Mouse (Mus musculus) cerebellum, adult 18-20 months (tissue): ENCODE results near the gene Dbx2.

Experiments
- DNase-seq, 2 experiments: peaks; one replicate each; pipeline ENCODE4 v3.0.0; 2021

Dbx2 gene

GRCm38 (mm10) chr15:95655860-95656259, at the start of gene Dbx2:
Dbx2 (minus strand) TSS chr15:95655960.
- DNase-seq, result no peak

GRCm38 (mm10) chr15:95702206-95702605, 46.4 kb upstream of the Dbx2 start:
- DNase-seq, result no peak

GRCm38 (mm10) chr15:95701573-95701972, 45.8 kb upstream of the Dbx2 start:
- no peak for DNase-seq

GRCm38 (mm10) chr15:95699371-95699770, 43.6 kb upstream of the Dbx2 start:
- DNase-seq, result no peak

GRCm38 (mm10) chr15:95693759-95694158, 38.0 kb upstream of the Dbx2 start:
- peak; percentile 12 to 20 for DNase-seq

- DNase-seq, result no peak
Measured at GRCm38 (mm10) chr15:95691594-95691993, 35.8 kb upstream of the Dbx2 start.

GRCm38 (mm10) chr15:95691129-95691528, 35.4 kb upstream of the Dbx2 start:
- DNase-seq, result no peak

GRCm38 (mm10) chr15:95682620-95683019, 26.9 kb upstream of the Dbx2 start:
- DNase-seq, result no peak

GRCm38 (mm10) chr15:95675645-95676044, 19.9 kb upstream of the Dbx2 start:
- DNase-seq, result no peak

GRCm38 (mm10) chr15:95675176-95675575, 19.4 kb upstream of the Dbx2 start:
- no peak for DNase-seq

GRCm38 (mm10) chr15:95667209-95667608, 11.4 kb upstream of the Dbx2 start:
- DNase-seq, result peak; percentile 7 to 29

- DNase-seq, result no peak
Measured at GRCm38 (mm10) chr15:95665002-95665401, 9.2 kb upstream of the Dbx2 start.

- no peak for DNase-seq
Measured at GRCm38 (mm10) chr15:95661718-95662117, 6.0 kb upstream of the Dbx2 start.

- DNase-seq, result no peak
Measured at GRCm38 (mm10) chr15:95660368-95660767, 4.6 kb upstream of the Dbx2 start.

- no peak for DNase-seq
Measured at GRCm38 (mm10) chr15:95654211-95654897, 1.4 kb downstream of the Dbx2 start.

GRCm38 (mm10) chr15:95653812-95654210, 1.9 kb downstream of the Dbx2 start:
- no peak for DNase-seq

GRCm38 (mm10) chr15:95652898-95653707, 2.7 kb downstream of the Dbx2 start:
- no peak for DNase-seq

- DNase-seq, result no peak
Measured at GRCm38 (mm10) chr15:95651824-95652223, 3.9 kb downstream of the Dbx2 start.

GRCm38 (mm10) chr15:95643505-95644029, 12.2 kb downstream of the Dbx2 start:
- DNase-seq, result no peak

- no peak for DNase-seq
Measured at GRCm38 (mm10) chr15:95640347-95640746, 15.4 kb downstream of the Dbx2 start.

GRCm38 (mm10) chr15:95639829-95640134, 16.0 kb downstream of the Dbx2 start:
- no peak for DNase-seq

GRCm38 (mm10) chr15:95639115-95639828, 16.5 kb downstream of the Dbx2 start:
- DNase-seq, result no peak

- DNase-seq, result no peak
Measured at GRCm38 (mm10) chr15:95624396-95624795, 31.4 kb downstream of the Dbx2 start.

GRCm38 (mm10) chr15:95622797-95623196, 33.0 kb downstream of the Dbx2 start:
- no peak for DNase-seq
